Mouse (Mus musculus) CD4-positive helper T cell, adult 2 months (primary cell): Measurements from ENCODE around the gene Car9.

Source experiments
- DNase-seq: peaks from one replicate; pipeline ENCODE4 v3.0.0-alpha.2; 2012; ENCODE audit warnings: low read depth, missing footprints, low spot score

Car9 gene

GRCm38 (mm10) chr4:43493846-43494240 is 12.9 kb upstream of the Car9 start:
- no peak for DNase-seq

DNA sequence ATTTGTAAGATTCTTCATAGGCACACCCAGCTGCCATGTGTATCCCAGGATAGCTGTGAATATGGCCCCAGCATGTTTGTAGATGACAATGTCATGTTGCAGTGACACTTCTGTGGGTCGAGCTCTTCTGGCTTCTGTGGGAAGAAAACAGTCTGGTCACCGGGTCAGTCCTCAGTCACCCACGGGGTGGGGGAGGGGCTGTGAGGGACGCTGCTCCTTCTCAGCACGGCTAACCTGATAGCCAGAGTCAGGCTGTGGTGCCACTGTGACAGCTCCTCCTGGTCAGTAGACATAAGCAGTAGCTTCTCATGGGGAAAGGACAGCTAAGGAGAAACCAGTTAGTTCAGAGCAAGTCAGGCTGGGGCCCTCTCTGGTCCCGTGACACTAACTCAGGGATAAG is 10.2 kb upstream of the Car9 start:
- no peak for DNase-seq

- no peak for DNase-seq
Measured at GRCm38 (mm10) chr4:43497405-43497804, 9.4 kb upstream of the Car9 start.

- no peak for DNase-seq
Measured at GRCm38 (mm10) chr4:43497946-43498345, 8.8 kb upstream of the Car9 start.

DNA sequence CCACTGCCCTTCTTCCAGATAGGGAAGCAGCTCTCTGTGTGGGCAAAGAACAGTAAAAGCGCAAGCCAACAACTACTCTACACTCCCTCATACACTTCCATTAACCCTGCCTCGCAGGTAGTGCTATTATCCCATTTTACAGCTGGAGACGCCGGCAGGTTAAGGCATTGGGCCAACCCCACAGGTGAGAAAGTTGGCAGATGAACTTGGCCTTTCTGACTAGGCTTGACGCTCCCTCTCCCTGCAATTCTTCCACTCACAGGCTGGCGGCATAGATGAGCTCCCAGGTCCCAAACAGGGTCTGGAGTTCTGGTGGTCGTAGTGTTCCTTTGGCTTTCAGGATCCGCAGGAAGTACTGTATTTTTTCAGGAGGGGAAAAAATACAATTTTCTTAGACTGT is 7.8 kb upstream of the Car9 start:
- DNase-seq, result peak; percentile 26

- DNase-seq, result peak; percentile 80
Measured at GRCm38 (mm10) chr4:43499407-43500333, 7.1 kb upstream of the Car9 start, which contains the start of gene Arhgef39. Arhgef39 (minus strand) TSS chr4:43499695.

DNA sequence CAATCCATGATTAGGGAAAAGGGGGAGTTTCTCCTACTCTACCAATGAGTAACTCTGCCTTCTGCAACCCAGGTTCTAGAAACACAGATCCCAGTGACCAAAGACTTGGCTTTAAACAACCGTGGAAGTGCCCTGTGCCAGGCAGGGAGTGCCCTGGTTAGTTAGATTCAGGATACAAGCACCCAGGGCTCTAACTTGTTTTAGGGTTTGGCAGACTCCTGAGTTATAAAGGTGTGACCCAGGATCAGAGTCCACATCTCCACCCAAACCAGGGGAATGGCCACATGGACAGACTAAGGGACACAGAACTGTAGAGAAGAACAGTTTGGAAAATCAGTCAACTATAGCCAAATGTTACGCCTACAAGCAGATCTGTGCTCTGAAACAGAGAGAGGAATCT is 3.7 kb upstream of the Car9 start:
- DNase-seq, result no peak

DNA sequence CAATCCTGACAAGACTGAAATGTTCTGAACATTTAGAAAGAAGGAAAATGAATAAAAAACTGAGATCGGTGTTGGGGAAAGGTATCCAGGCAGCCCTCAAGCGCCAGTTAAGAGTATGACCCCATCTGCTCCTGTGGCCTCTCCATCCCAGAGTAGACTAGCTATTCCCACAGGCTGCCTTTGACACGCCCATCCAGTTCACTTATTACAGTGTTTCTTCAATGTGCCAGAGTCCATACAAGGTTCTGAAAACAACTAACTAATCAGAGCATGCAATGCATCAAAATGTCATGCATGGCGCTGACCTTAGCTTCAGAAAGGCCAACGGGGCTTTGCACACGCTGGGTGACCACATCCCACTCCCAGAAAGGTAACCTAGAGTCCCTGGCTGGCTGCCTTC is 3.3 kb upstream of the Car9 start:
- DNase-seq, result no peak

GRCm38 (mm10) chr4:43504269-43504668 is 2.5 kb upstream of the Car9 start:
- DNase-seq, result peak; percentile 66

- DNase-seq, result no peak
Measured at GRCm38 (mm10) chr4:43506074-43506473, 692 bp upstream of the Car9 start.

- DNase-seq, result no peak
Measured at GRCm38 (mm10) chr4:43507938-43508665, 1.3 kb downstream of the Car9 start.

DNA sequence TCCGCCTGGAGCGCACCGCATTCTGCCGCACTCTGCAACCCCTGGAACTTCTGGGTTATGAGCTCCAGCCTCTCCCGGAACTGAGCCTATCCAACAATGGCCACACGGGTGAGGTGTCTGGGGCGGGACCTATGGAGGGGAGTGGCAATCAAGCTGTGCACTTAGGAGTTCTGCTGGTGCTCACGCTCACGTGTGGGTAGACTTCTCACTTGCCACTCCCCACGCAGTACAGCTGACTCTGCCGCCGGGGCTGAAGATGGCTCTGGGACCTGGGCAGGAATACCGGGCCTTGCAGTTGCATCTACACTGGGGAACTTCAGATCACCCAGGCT is 1.9 kb downstream of the Car9 start:
- peak; percentile 86 for DNase-seq

DNA sequence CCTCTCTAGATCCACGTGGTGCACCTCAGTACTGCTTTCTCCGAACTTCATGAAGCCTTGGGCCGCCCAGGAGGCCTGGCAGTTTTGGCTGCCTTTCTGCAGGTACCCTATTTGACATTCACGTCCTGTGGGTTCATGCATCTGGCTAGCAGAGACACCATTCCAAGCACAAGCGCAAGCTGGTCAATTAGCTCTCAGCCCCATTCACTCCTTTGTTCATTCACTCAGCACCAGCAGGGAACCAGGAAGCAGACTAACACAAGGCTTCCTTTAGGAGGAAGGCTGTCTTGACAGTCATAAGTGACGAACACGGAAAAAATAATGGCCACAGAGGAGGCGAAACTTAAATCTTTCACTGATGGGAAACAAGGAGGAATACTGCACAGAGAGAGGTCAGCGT is 2.3 kb downstream of the Car9 start:
- DNase-seq, result no peak

DNA sequence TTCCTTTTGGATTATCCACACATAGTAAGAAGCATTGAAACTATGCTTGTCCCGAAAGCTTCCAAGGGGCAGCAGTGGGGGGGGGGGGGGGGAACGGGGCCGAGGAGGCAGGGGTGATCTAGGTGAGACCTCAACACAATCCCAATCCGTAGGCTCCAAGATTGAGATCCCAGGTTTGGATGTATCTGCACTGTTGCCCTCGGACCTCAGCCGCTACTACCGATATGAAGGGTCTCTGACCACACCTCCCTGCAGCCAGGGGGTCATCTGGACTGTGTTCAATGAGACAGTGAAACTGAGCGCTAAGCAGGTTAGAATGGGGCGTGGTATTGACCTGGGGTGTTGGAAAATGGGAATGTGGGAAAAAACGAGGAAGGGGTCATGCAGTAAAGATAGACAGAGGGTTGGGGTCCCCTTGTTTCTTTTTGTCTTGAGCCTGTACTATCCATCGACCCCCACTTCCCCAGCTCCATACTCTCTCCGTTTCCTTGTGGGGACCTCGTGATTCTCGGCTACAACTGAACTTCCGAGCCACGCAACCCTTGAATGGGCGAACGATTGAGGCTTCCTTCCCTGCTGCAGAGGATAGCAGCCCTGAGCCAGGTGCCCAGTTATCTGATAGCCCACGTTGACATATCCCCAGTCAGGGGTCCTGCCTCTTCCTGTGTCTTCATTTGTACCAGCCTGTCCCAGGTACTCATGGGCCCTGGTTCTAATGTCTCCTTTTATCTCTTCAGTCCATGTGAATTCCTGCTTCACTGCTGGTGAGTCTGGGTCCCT is 5.1 kb downstream of the Car9 start:
- DNase-seq, result no peak

DNA sequence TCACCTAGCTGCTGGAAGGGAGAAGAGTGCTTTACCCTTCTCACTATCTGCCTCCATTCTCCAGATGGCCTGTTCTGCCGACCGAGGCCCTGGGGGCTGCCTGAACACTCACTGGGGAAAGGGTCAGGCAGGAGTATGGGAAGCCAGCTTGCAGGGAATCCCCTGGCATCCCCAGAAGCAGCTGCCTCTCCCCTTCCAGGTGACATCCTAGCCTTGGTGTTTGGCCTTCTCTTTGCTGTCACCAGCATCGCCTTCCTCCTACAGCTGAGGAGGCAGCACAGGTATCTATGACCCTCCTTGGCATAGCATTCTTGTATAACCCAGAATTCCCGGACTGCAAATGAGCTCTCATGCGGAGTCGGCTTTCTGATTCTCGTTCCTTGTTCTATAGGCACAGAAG is 5.9 kb downstream of the Car9 start:
- no peak for DNase-seq

GRCm38 (mm10) chr4:43513300-43513699 is 6.5 kb downstream of the Car9 start:
- DNase-seq, result no peak

GRCm38 (mm10) chr4:43513791-43514190 is 7.0 kb downstream of the Car9 start:
- no peak for DNase-seq

DNA sequence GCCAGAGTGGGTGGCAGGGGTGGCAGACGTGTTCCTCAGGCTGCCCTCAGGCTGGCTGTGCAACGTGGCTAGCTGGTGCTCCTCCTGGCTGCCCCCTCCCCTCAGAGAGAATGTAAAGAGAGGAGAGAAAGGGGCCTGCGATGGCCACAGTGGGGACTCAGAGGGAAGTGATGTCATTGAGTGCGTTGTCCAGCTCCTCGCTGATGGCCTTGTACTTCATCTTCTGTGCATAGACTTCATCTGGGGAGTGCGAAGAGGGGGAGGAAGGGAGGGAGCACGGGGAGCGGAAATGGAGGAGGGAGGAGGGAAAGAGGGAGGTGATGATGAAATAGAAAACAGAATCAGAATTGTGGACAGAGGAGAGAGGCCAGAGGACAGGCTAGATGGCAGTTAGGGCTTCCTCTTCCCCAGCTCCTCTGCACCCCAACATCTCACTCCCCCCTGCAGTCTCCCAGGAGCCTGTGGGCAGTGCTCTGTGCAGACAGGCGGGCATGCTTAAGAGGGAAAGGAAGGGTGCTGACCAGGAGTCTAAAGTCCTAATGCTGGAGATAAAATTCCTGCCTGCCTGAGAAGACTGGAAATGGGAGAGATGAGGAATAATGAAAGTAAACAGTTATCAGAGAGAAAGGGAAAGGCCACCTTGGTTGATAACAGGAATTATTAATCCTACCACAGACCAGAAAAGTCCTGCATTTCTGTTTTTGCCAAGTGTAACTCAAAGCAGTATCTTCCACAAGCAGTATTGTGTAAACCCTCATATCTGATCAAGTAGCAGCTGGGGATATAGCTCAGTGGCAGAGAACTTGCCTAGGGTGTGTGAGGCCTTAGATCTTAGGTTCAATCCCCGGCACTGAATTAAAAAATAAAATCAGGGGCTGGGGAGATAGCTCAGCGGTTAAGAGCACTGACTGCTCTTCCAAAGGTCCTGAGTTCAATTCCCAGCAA is 9.3 kb downstream of the Car9 start:
- DNase-seq, result no peak

DNA sequence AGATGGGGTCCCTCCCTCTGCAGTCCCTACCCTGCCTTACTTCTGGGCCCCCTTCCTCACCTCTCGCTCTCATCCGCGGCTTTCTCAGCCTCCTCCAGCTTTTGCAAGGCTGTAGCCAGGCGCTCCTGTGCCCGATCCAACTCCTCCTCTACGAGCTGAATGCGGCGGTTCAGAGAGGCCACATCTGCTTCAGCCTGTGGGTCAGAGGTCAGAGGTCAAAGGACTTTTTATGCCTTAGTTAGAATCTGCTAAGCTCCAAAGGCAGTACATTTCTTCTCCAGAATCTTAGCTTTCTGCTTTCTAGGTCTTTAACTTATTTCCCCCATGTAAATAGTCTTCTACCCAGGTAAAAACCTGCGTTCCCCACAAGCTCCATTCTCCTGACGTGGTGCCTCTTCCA is 12.8 kb downstream of the Car9 start:
- DNase-seq, result no peak

DNA sequence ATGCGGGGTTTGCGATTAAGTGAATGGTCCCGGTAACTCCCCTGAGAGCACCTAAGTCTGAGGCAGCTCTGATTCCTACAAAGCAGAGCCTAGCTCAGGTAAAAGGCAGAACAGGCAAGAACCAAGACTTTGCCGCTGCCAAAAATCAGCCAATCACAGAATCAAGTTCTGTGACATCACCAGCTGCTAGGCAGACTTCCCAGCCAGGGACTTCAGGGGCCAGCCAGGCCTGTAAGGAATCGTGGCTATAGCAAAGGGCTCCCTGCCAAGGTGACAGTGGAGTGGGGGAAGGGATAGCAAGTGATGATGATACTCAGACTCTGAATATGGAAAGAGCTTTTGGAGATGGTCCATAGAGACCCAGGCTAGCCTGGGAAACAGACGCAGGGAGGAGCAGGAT is 13.2 kb downstream of the Car9 start:
- DNase-seq, result peak; percentile 81

DNA sequence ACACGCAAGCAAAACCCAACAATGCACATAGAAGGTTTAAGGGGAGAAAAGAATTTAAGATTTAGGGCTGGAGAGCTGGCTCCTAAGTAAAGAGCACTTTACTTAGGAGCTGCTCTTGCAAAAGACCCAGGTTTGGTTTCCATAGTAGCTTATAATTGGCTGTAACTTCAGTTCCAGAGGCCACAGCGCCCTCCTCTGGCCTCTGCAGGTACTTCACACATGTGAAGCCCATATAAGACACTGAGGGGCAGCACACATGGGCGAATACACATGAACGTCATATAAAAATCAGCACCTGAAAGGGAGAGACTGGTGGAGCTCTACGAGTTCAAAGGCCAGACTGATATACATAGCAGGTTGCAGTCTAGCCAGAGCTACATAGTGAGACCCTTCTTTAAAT is 21.1 kb downstream of the Car9 start:
- DNase-seq, result peak; percentile 48
